Mouse (Mus musculus): ENCODE results near the gene Gm11444.

GRCm38 (mm10) chr11:85829520-85830440, 20.4 kb downstream of the Gm11444 start:
- TF ChIP-seq CTCF (IDR thresholded peaks at IDR 0.05; ENCODE audit: low read depth, low read length) = no peak
- no peak for TF ChIP-seq POLR2A (IDR thresholded peaks at IDR 0.05; ENCODE audit: extremely low read depth, insufficient read depth, low read length)

All from liver, adult 2 months (tissue).